Mouse (Mus musculus): ENCODE results near the gene Ube2m.
"Not testable (repeated sequence)": the region's sequence is repeated elsewhere in the genome, so short reads cannot be mapped to it uniquely, and the experiment has no call there.

Gene Ube2m

GRCm38 (mm10) chr7:13037901-13038555 lies at the start of gene Ube2m:
Ube2m (minus strand) TSS chr7:13038275.
- DNase-seq (ENCODE audit: extremely low read depth, low read depth, low spot score): no peak

GRCm38 (mm10) chr7:13072293-13072692 lies 34.2 kb upstream of the Ube2m start:
- no peak for DNase-seq (ENCODE audit: extremely low read depth, low read depth, low spot score)

- not testable (repeated sequence) for DNase-seq (ENCODE audit: extremely low read depth, low read depth, low spot score)
Observed at GRCm38 (mm10) chr7:13063399-13063798, 25.3 kb upstream of the Ube2m start.

- no peak for DNase-seq (ENCODE audit: extremely low read depth, low read depth, low spot score)
Observed at GRCm38 (mm10) chr7:13059536-13059935, 21.5 kb upstream of the Ube2m start.

- DNase-seq (ENCODE audit: extremely low read depth, low read depth, low spot score): no peak
Observed at GRCm38 (mm10) chr7:13056913-13057700, 19.0 kb upstream of the Ube2m start.

- no peak for DNase-seq (ENCODE audit: extremely low read depth, low read depth, low spot score)
Observed at GRCm38 (mm10) chr7:13054287-13055010, 16.4 kb upstream of the Ube2m start, which contains the start of gene Mzf1. Mzf1 (minus strand) TSS chr7:13054764.

GRCm38 (mm10) chr7:13053961-13054286 lies 15.8 kb upstream of the Ube2m start:
- DNase-seq (ENCODE audit: extremely low read depth, low read depth, low spot score): no peak

- DNase-seq (ENCODE audit: extremely low read depth, low read depth, low spot score): no peak
Observed at GRCm38 (mm10) chr7:13053501-13053900, 15.4 kb upstream of the Ube2m start.

GRCm38 (mm10) chr7:13053001-13053400 lies 14.9 kb upstream of the Ube2m start:
- no peak for DNase-seq (ENCODE audit: extremely low read depth, low read depth, low spot score)

GRCm38 (mm10) chr7:13046084-13046483 lies 8.0 kb upstream of the Ube2m start:
- no peak for DNase-seq (ENCODE audit: extremely low read depth, low read depth, low spot score)

GRCm38 (mm10) chr7:13044254-13044625 lies 6.2 kb upstream of the Ube2m start:
- no peak for DNase-seq (ENCODE audit: extremely low read depth, low read depth, low spot score)

- no peak for DNase-seq (ENCODE audit: extremely low read depth, low read depth, low spot score)
Observed at GRCm38 (mm10) chr7:13043445-13044253, 5.6 kb upstream of the Ube2m start.

GRCm38 (mm10) chr7:13043120-13043444 lies 5.0 kb upstream of the Ube2m start:
- DNase-seq (ENCODE audit: extremely low read depth, low read depth, low spot score): no peak

- no peak for DNase-seq (ENCODE audit: extremely low read depth, low read depth, low spot score)
Observed at GRCm38 (mm10) chr7:13042511-13042910, 4.4 kb upstream of the Ube2m start.

- no peak for DNase-seq (ENCODE audit: extremely low read depth, low read depth, low spot score)
Observed at GRCm38 (mm10) chr7:13041256-13041655, 3.2 kb upstream of the Ube2m start.

- DNase-seq (ENCODE audit: extremely low read depth, low read depth, low spot score): no peak
Observed at GRCm38 (mm10) chr7:13039181-13039580, 1.1 kb upstream of the Ube2m start.

- DNase-seq (ENCODE audit: extremely low read depth, low read depth, low spot score): no peak
Observed at GRCm38 (mm10) chr7:13038621-13039169, 620 bp upstream of the Ube2m start.

- no peak for DNase-seq (ENCODE audit: extremely low read depth, low read depth, low spot score)
Observed at GRCm38 (mm10) chr7:13037366-13037765, 709 bp downstream of the Ube2m start.

GRCm38 (mm10) chr7:13036806-13037205 lies 1.3 kb downstream of the Ube2m start:
- DNase-seq (ENCODE audit: extremely low read depth, low read depth, low spot score): no peak

GRCm38 (mm10) chr7:13035211-13035855 lies 2.7 kb downstream of the Ube2m start:
- DNase-seq (ENCODE audit: extremely low read depth, low read depth, low spot score): no peak
